Mouse (Mus musculus): ENCODE measurements around the gene Slc2a4.

The Slc2a4 gene

GRCm38 (mm10) chr11:69895291-69895690, 52.7 kb downstream of the Slc2a4 start, which contains the start of gene Acap1:
TSS of gene Acap1 (minus strand) at chr11:69895539.
- DNase-seq: no peak

GRCm38 (mm10) chr11:69894671-69895070, 53.3 kb downstream of the Slc2a4 start:
- no peak for DNase-seq

Measured in cerebellum, postnatal 36 days (tissue).